Mouse (Mus musculus) neural tube, embryonic 14.5 days (tissue): ENCODE data around the gene Arg1. TPM values are rescaled to one million over a fixed set of nuclear protein-coding genes. Genes with fewer than 3 reads are reported as not detected.
A peak's percentile ranks its signal among the peaks of the same experiment; 100 is the strongest.

Source experiments
- ATAC-seq: fragments of 200-750 bp; cut with Nextera tagmentation; 2 replicates; pipeline ENCODE4 v1.8.0; 2017; ENCODE audit warnings: low read depth, mild to moderate bottlenecking, moderate TSS enrichment, moderate library complexity
- H3K27ac ChIP-seq: fragments of 300-500 bp; sonication (generic); 2 replicates; pipeline ENCODE4 v1.5.1; 2014; ENCODE audit warnings: low read depth, mild to moderate bottlenecking, control low read depth, low read length, moderate library complexity, mixed read lengths
- H3K27me3 ChIP-seq: fragments of 300-500 bp; sonication (generic); 2 replicates; pipeline ENCODE4 v1.6.1; 2014; ENCODE audit warnings: low read length; ENCODE audit not compliant: control insufficient read depth, insufficient read depth
- H3K36me3 ChIP-seq: fragments of 300-500 bp; sonication (generic); 2 replicates; pipeline ENCODE4 v1.6.1; 2014; ENCODE audit warnings: low read length, mixed read lengths; ENCODE audit not compliant: control insufficient read depth, insufficient read depth
- H3K4me1 ChIP-seq: fragments of 300-500 bp; sonication (generic); 2 replicates; pipeline ENCODE4 v1.6.1; 2014; ENCODE audit warnings: low read length; ENCODE audit not compliant: control insufficient read depth, insufficient read depth
- H3K4me2 ChIP-seq: fragments of 300-500 bp; sonication (generic); 2 replicates; pipeline ENCODE4 v1.6.1; 2014; ENCODE audit warnings: mild to moderate bottlenecking, low read depth, low read length, control low read depth
- H3K4me3 ChIP-seq: fragments of 300-500 bp; sonication (generic); 2 replicates; pipeline ENCODE4 v1.5.1; 2014; ENCODE audit warnings: low read depth, low read length, control low read depth, mixed read lengths
- H3K9ac ChIP-seq: fragments of 300-500 bp; sonication (generic); replicated peaks from 2 replicates; pipeline ENCODE4 v1.6.1; 2014; ENCODE audit warnings: low read depth, mild to moderate bottlenecking, control low read depth, low read length, mixed read lengths
- H3K9me3 ChIP-seq: fragments of 300-500 bp; sonication (generic); 2 replicates; pipeline ENCODE4 v1.6.1; 2016; ENCODE audit warnings: low read length; ENCODE audit not compliant: control insufficient read depth
- WGBS: fragments of 180-500 bp; shearing (Covaris S2); extraction: QIAGEN DNeasy Blood & Tissue Kit; methylation state at CpG from one replicate; pipeline ENCODE4 v1.1.7; 2014; 5-methylcytosine and 5-hydroxymethylcytosine counted together
- polyA plus RNA-seq: library from polyadenylated mRNA; unstranded; fragments of >200 nt; fragmentation: Nextera tagmentation; extraction: Ambion mirVana; gene quantifications from 2 replicates; pipeline ENCODE4 v1.2.1, GENCODE M21; 2014

Arg1 gene
- polyA plus RNA-seq, 1 experiment from 2014 or later = 4.6 TPM

- no peaks in the 10 kb centered on the region for H3K36me3 ChIP-seq
- no peak overlapping the region for H3K27ac ChIP-seq
- H3K9me3 ChIP-seq = no peaks in the 10 kb centered on the region
- 11% methylated on average over 10 of the region's 10 CpGs for WGBS
- no peaks in the 10 kb centered on the region for H3K27me3 ChIP-seq
- H3K9ac ChIP-seq = no peak overlapping the region
- no peak overlapping the region for H3K4me3 ChIP-seq
- H3K4me1 ChIP-seq = peaks cover 5% of the 10 kb centered on the region; the same call in 1 of the 2 replicates
- H3K4me2 ChIP-seq = no peak overlapping the region; the same call in 1 of the 2 replicates
- ATAC-seq = peak; percentile 91
Measured at GRCm38 (mm10) chr10:24926380-24926779, 904 bp downstream of the Arg1 start.

GRCm38 (mm10) chr10:24924296-24924695, 3.0 kb downstream of the Arg1 start:
- Histone ChIP-seq H3K9me3 (no peaks in the 10 kb centered on the region), H3K27ac (no peak overlapping the region), H3K36me3 (no peaks in the 10 kb centered on the region), H3K4me1 (peaks cover 5% of the 10 kb centered on the region; the same call in 1 of the 2 replicates), H3K9ac (no peak overlapping the region), H3K4me3 (no peak overlapping the region), H3K4me2 (no peak overlapping the region), H3K27me3 (no peaks in the 10 kb centered on the region)
- WGBS = 80% methylated on average over 3 of the region's 3 CpGs
- no peak for ATAC-seq

GRCm38 (mm10) chr10:24922977-24923376, 4.3 kb downstream of the Arg1 start:
- H3K27ac ChIP-seq = no peak overlapping the region
- no peak overlapping the region for H3K9ac ChIP-seq
- H3K4me1 ChIP-seq = peaks cover 5% of the 10 kb centered on the region; the same call in 1 of the 2 replicates
- WGBS = 89% methylated on average over 4 of the region's 4 CpGs
- no peak overlapping the region for H3K4me2 ChIP-seq
- H3K9me3 ChIP-seq = no peaks in the 10 kb centered on the region
- H3K36me3 ChIP-seq = no peaks in the 10 kb centered on the region
- H3K4me3 ChIP-seq = no peak overlapping the region
- no peaks in the 10 kb centered on the region for H3K27me3 ChIP-seq
- no peak for ATAC-seq

GRCm38 (mm10) chr10:24915486-24915885, 11.8 kb downstream of the Arg1 start:
- H3K9ac ChIP-seq = no peak overlapping the region
- 89% methylated on average over 6 of the region's 6 CpGs for WGBS
- H3K4me2 ChIP-seq = no peak overlapping the region
- H3K4me3 ChIP-seq = no peak overlapping the region
- H3K9me3 ChIP-seq = no peaks in the 10 kb centered on the region
- H3K36me3 ChIP-seq = peaks cover 31% of the 10 kb centered on the region
- ATAC-seq = no peak
- no peak overlapping the region for H3K27ac ChIP-seq
- no peaks in the 10 kb centered on the region for H3K27me3 ChIP-seq
- H3K4me1 ChIP-seq = no peaks in the 10 kb centered on the region

GRCm38 (mm10) chr10:24912576-24912975, 14.7 kb downstream of the Arg1 start:
- Histone ChIP-seq H3K27me3 (no peaks in the 10 kb centered on the region), H3K4me3 (no peak overlapping the region), H3K27ac (no peak overlapping the region), H3K9ac (no peak overlapping the region), H3K4me1 (no peaks in the 10 kb centered on the region), H3K9me3 (no peaks in the 10 kb centered on the region), H3K36me3 (peaks cover 59% of the 10 kb centered on the region), H3K4me2 (no peak overlapping the region)
- ATAC-seq = no peak
- WGBS = 96% methylated on average over 14 of the region's 14 CpGs

DNA sequence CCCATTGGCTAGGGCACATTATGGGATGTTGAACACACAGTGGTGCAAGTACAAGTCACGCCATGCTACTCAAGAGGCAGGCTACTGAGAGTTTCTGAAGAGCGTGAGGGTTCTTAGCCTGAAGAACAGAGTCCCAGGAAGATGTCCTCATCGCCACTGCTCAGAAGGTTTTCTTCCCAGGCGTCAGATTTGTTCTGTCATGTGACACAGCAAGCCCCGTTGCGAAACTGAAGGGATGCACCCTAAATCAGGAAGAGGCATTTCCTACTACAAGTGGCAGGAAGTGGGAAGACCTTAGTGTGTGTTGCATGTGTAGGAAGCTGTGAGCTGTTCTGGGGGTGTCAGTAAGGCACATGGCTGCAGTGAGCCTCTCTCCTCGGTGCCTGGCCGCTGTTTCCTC, 16.1 kb downstream of the Arg1 start:
- Histone ChIP-seq H3K4me2 (no peak overlapping the region), H3K4me1 (no peaks in the 10 kb centered on the region), H3K27me3 (no peaks in the 10 kb centered on the region), H3K4me3 (no peak overlapping the region), H3K9ac (no peak overlapping the region), H3K36me3 (peaks cover 68% of the 10 kb centered on the region), H3K9me3 (no peaks in the 10 kb centered on the region), H3K27ac (no peak overlapping the region)
- WGBS = 94% methylated on average over 8 of the region's 8 CpGs
- no peak for ATAC-seq

- 96% methylated on average over 10 of the region's 10 CpGs for WGBS
- H3K9ac ChIP-seq = no peak overlapping the region
Measured at GRCm38 (mm10) chr10:24905627-24906026, 21.7 kb downstream of the Arg1 start.

GRCm38 (mm10) chr10:24895927-24896326, 31.4 kb downstream of the Arg1 start:
- no peak for ATAC-seq
- Histone ChIP-seq H3K9me3 (no peaks in the 10 kb centered on the region), H3K36me3 (peaks cover 64% of the 10 kb centered on the region), H3K27me3 (no peaks in the 10 kb centered on the region), H3K9ac (no peak overlapping the region), H3K4me1 (no peaks in the 10 kb centered on the region), H3K27ac (no peak overlapping the region), H3K4me3 (no peak overlapping the region), H3K4me2 (no peak overlapping the region)
- 90% methylated on average over 8 of the region's 8 CpGs for WGBS

More at GRCm38 (mm10) chr10:24905627-24906026, 21.7 kb downstream of the Arg1 start:
- H3K27me3 ChIP-seq = no peaks in the 10 kb centered on the region
- H3K27ac ChIP-seq = no peak overlapping the region
- no peaks in the 10 kb centered on the region for H3K4me1 ChIP-seq
- no peak for ATAC-seq
- no peaks in the 10 kb centered on the region for H3K9me3 ChIP-seq
- H3K4me2 ChIP-seq = no peak overlapping the region
- no peak overlapping the region for H3K4me3 ChIP-seq
- H3K36me3 ChIP-seq = peaks cover 82% of the 10 kb centered on the region

- no peaks in the 10 kb centered on the region for H3K4me1 ChIP-seq
- H3K4me3 ChIP-seq = no peak overlapping the region
- H3K9me3 ChIP-seq = no peaks in the 10 kb centered on the region
- ATAC-seq = no peak
- peaks cover 61% of the 10 kb centered on the region for H3K36me3 ChIP-seq
- 96% methylated on average over 7 of the region's 7 CpGs for WGBS
- H3K4me2 ChIP-seq = no peak overlapping the region
- H3K27ac ChIP-seq = no peak overlapping the region
- no peaks in the 10 kb centered on the region for H3K27me3 ChIP-seq
- no peak overlapping the region for H3K9ac ChIP-seq
Measured at GRCm38 (mm10) chr10:24888343-24888742, 38.9 kb downstream of the Arg1 start.
